Mouse (Mus musculus) ES-Bruce4 (cell line): ENCODE results near the gene Mtus2. TPM values are rescaled to one million over a fixed set of nuclear protein-coding genes. Genes with fewer than 3 reads are reported as not detected.
"Not testable (repeated sequence)": the region's sequence is repeated elsewhere in the genome, so short reads cannot be mapped to it uniquely, and the experiment has no call there.

Experiments used
- H3K27ac ChIP-seq: 2 replicates; pipeline ENCODE4 v1.5.1; 2012; ENCODE audit warnings: low read length, inconsistent platforms; ENCODE audit not compliant: insufficient read depth
- H3K27me3 ChIP-seq: 2 replicates; pipeline ENCODE4 v1.6.1; 2012; ENCODE audit warnings: mild to moderate bottlenecking, low read length, inconsistent platforms; ENCODE audit not compliant: control insufficient read depth, poor library complexity, insufficient read depth, severe bottlenecking
- H3K36me3 ChIP-seq: 2 replicates; pipeline ENCODE4 v1.6.1; 2012; ENCODE audit warnings: inconsistent platforms, mild to moderate bottlenecking, low read length, moderate library complexity; ENCODE audit not compliant: control insufficient read depth, poor library complexity, insufficient read depth, severe bottlenecking
- H3K4me1 ChIP-seq: one replicate; pipeline ENCODE4 v1.8.1; 2011; ENCODE audit warnings: low read length; ENCODE audit not compliant: control insufficient read depth, insufficient read depth
- H3K4me3 ChIP-seq: 2 replicates; pipeline ENCODE4 v1.5.1; 2011; ENCODE audit warnings: low read depth, mild to moderate bottlenecking, low read length
- H3K9ac ChIP-seq: 2 replicates; pipeline ENCODE4 v1.6.1; 2012; ENCODE audit warnings: low read depth, mild to moderate bottlenecking, inconsistent platforms; ENCODE audit not compliant: poor library complexity, severe bottlenecking
- H3K9me3 ChIP-seq: replicated peaks from 2 replicates; pipeline ENCODE4 v1.6.1; 2012; ENCODE audit warnings: mild to moderate bottlenecking, low read length, inconsistent platforms; ENCODE audit not compliant: control insufficient read depth, poor library complexity, insufficient read depth, severe bottlenecking
- CTCF ChIP-seq: IDR thresholded peaks from one replicate; pipeline ENCODE4 v1.8.1; 2011; ENCODE audit warnings: low read depth, low read length
- EP300 ChIP-seq: IDR thresholded peaks from 2 replicates; pipeline ENCODE4 v1.6.1; 2011; ENCODE audit warnings: low read depth, low read length; ENCODE audit not compliant: insufficient read depth
- POLR2A ChIP-seq: IDR thresholded peaks from one replicate; pipeline ENCODE4 v1.8.1; 2011; ENCODE audit warnings: low read length; ENCODE audit not compliant: insufficient read depth
- polyA plus RNA-seq: library from polyadenylated mRNA; stranded (reverse); fragments of >200 nt; gene quantifications from 2 replicates; pipeline ENCODE4 v1.2.4, GENCODE M21; 2011; ENCODE audit warnings: low read depth; ENCODE audit not compliant: missing spikeins, insufficient read depth, insufficient read length

Gene Mtus2
- polyA plus RNA-seq, 1 experiment, result 2.4 TPM

DNA sequence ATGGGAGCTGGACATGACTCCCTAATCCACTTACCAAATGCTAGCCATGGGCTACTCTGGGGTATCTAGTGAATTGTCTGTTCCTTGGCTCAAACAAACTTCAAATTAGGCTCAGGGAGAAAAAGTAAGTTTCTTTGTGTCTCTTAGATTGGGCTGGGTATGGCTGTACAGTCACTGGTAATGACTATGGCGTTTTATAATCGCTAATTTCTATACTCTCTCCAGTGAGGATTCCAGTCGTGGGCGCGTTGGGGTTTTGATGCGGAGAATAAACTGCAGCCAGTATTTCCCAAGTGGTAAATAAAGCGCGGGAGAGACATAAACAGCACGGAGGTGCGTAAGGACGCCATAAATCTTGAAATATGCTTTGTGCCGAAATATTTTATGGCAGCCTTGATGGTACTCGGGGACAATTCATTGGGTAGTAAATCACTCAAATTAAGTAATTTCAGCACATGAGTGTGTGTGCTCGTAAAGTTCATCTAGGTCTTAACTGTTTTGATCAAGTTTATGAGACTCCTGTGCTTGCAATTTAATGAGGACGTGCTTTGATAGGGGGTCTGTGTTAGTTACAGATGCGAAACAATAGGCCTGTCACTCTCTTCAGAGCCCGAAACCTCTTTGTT lies 203.5 kb downstream of the Mtus2 start:
- Histone ChIP-seq H3K36me3 (no peaks in the 10 kb centered on the region), H3K27ac (no peak overlapping the region), H3K27me3 (no peaks in the 10 kb centered on the region), H3K4me3 (no peak overlapping the region), H3K9me3 (no peaks in the 10 kb centered on the region), H3K9ac (no peak overlapping the region), H3K4me1 (no peaks in the 10 kb centered on the region)
- TF ChIP-seq EP300 (no peak), CTCF (no peak), POLR2A (no peak)

DNA sequence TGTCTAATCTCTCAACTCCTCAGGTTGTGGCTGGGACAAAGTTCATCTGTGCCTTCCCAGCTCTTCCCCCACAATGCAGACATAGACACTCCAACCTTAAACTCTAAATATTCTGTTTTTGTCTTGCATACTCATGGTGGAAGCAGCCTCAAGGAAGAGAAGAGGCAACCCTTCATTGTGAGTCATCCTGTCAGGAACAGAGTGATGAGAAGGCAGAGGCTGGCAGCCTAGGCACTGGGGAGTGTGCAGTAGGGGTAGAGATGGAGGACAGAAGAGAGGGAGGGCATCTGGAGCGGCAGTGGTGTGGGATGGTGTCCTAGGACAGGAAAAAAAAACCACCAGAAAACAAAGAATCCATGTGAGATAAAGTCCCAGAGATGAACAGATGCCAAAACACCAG lies 208.0 kb downstream of the Mtus2 start:
- TF ChIP-seq CTCF, result no peak
- no peak for TF ChIP-seq POLR2A
- TF ChIP-seq EP300, result no peak
- Histone ChIP-seq H3K4me3 (no peak overlapping the region), H3K9me3 (no peaks in the 10 kb centered on the region), H3K27ac (no peak overlapping the region), H3K9ac (no peak overlapping the region), H3K4me1 (no peaks in the 10 kb centered on the region), H3K27me3 (no peaks in the 10 kb centered on the region), H3K36me3 (no peaks in the 10 kb centered on the region)

DNA sequence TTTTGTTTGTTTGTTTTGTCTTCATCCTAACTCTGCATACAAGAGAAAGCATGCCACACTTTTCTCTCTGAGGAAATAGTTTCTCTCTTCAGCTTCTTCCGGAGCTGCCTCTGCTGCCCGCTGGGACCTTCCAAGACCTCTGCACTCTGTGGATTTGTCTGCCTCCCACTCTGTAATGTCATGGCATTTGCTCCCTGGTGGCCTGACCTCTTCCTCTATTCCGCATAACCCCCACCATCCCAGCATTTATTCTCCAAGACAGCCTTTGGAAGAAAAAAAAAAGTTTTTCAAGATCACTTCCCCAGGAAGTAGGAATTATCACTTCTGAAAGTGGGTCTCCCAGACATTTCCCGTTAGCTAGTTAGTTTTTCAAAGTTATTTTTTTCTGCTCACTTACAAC lies 218.0 kb downstream of the Mtus2 start:
- Histone ChIP-seq H3K27me3 (no peaks in the 10 kb centered on the region), H3K4me3 (no peak overlapping the region), H3K27ac (no peak overlapping the region), H3K9me3 (peaks cover 21% of the 10 kb centered on the region), H3K4me1 (no peaks in the 10 kb centered on the region), H3K9ac (no peak overlapping the region), H3K36me3 (no peaks in the 10 kb centered on the region)
- TF ChIP-seq EP300 (no peak), CTCF (no peak), POLR2A (no peak)

DNA sequence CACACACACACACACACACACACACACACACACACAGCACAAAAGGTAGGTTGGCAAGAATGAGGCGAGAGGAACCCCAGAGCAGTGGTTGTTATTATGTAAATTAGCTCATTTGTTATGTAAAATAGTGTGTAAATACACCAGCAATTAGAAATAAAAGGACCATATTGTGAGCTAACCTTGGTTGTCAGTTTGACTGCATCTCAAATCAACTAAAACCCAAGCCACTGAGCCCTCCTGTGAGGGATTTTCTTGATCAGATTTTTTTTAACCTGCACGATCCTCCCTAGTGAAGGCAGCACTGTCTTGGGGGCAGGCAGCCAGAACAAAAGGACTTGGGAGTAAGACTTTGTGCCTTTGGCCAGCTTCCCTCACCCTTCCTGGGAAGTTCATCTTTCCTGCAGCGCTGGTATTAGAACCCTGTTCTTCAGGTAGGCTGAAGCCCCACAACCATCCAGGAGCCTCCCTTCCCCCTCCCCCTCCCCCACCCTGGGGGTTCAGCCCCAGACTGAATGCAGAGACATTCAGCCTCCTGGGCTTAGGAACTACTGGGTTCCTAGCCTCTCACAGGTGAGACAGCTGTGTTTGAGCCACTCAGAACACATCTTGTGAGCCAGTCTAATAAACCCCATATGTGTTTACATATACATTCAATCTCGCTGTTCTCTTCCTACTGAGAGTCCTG lies 218.8 kb downstream of the Mtus2 start:
- Histone ChIP-seq H3K27me3 (no peaks in the 10 kb centered on the region), H3K4me3 (no peak overlapping the region), H3K9ac (no peak overlapping the region), H3K36me3 (no peaks in the 10 kb centered on the region), H3K27ac (peak overlapping the region; percentile 79), H3K4me1 (no peaks in the 10 kb centered on the region), H3K9me3 (peaks cover 21% of the 10 kb centered on the region)
- TF ChIP-seq POLR2A (no peak), CTCF (no peak), EP300 (no peak)

DNA sequence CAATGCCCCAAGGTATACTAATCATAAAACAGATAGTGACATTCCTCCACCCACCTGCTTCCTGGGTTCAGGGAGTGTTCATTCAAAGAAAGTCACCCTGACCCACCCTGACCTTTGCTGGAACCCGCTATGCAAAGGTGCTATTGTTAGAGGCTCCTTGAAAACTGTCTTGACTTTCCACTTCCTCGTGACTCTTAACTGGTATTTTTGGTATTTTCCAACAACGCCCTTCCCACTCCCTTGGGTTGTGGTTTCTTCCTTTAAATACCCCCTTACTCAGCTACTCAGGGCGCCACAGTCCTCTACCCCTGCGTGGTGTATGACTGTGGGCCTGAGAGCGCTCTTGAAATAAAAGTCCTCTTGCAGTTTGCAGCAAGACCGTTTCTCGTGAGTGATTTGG lies 219.4 kb downstream of the Mtus2 start:
- H3K27me3 ChIP-seq, H3K4me1 ChIP-seq, H3K9ac ChIP-seq, H3K4me3 ChIP-seq, H3K36me3 ChIP-seq: not testable (repeated sequence)
- Histone ChIP-seq H3K27ac (peak overlapping the region; percentile 13; the same call in 1 of the 2 replicates), H3K9me3 (peaks cover 21% of the 10 kb centered on the region)

DNA sequence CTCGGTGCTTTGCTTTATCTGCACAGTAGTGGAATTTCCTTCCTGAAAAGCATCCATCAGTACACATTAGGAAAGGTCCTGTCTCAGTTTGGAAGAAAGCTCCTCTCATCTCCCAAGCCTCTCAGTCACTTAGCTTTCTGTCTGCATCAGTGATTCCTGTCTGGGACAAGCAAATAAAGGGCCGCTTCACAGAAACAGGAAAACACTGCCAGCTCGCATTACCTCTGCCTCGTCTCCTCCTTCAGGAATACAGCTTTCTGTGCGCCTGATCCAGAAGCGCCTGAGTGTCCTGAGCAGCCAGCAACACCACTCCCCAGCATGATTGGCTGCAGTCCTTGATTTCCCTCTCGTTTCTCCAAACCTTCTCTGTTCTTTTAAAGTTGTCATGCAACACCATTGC lies 222.1 kb downstream of the Mtus2 start:
- Histone ChIP-seq H3K36me3 (no peaks in the 10 kb centered on the region), H3K4me1 (no peaks in the 10 kb centered on the region), H3K9me3 (peaks cover 21% of the 10 kb centered on the region), H3K27ac (no peak overlapping the region), H3K27me3 (no peaks in the 10 kb centered on the region), H3K9ac (no peak overlapping the region), H3K4me3 (no peak overlapping the region)
- TF ChIP-seq CTCF (no peak), EP300 (no peak), POLR2A (no peak)
